Mouse (Mus musculus) heart, postnatal 0 days (tissue): ENCODE measurements around the gene Theg.

Source experiments
- CTCF ChIP-seq: IDR thresholded peaks from 2 replicates; pipeline ENCODE4 v1.5.1; 2016; ENCODE audit warnings: antibody characterized with exemption, control low read depth, low read depth
- EP300 ChIP-seq: IDR thresholded peaks from 2 replicates; pipeline ENCODE4 v1.6.1; 2016; ENCODE audit warnings: antibody characterized with exemption, low read depth

DNA sequence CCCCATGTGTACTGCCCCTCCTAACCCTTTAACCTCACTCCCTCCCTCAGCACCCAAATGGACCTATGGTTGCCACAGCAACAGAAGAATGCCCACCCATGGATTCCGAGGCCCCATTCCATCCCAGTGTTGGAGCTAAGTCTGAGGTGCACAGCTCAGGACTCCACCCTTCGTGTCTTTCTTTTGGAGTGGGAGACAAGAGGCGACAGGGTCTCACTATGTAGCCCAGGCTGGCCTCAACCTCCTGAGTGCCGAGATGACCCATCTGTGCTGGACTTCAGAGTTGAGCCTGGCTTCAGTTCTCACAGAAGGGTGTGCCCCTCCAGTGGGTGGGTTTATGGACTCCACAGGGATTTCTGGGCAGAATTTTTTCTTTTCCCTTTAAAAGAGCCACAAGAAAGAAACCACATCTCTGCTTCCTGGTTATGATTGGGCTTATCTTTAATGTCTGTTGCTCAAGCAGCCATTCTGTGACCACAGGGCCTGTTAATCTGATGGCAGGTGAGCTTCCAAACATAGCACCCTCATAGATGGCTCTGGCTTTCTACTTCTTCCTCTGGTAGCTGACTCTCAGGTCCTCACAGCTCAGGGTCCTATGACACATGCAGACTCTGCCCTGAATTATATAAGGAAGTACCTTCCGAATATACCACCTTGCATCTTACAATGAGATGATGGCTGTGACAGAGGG lies at the start of gene Theg:
- TF ChIP-seq EP300: no peak
- no peak for TF ChIP-seq CTCF
